Mouse (Mus musculus) MN1 (cell line): ENCODE data around the gene Ddx5.

Experiments used
- DNase-seq: peaks from one replicate; pipeline ENCODE4 v3.0.0-alpha.2; 2016; ENCODE audit warnings: low spot score

Gene Ddx5

GRCm38 (mm10) chr11:106788026-106788774 lies 785 bp downstream of the Ddx5 start:
- peak; percentile 97 for DNase-seq

- peak; percentile 87 for DNase-seq
Observed at GRCm38 (mm10) chr11:106787131-106788025, 1.6 kb downstream of the Ddx5 start.

- DNase-seq: peak; percentile 18
Observed at GRCm38 (mm10) chr11:106785043-106785442, 3.9 kb downstream of the Ddx5 start.

- DNase-seq: peak; percentile 19
Observed at GRCm38 (mm10) chr11:106784476-106784875, 4.5 kb downstream of the Ddx5 start.

- DNase-seq: peak; percentile 49
Observed at GRCm38 (mm10) chr11:106782841-106783764, 5.9 kb downstream of the Ddx5 start.

GRCm38 (mm10) chr11:106782271-106782670 lies 6.7 kb downstream of the Ddx5 start:
- DNase-seq: peak; percentile 21

GRCm38 (mm10) chr11:106780590-106781220 lies 8.3 kb downstream of the Ddx5 start:
- DNase-seq: peak; percentile 30

- no peak for DNase-seq
Observed at GRCm38 (mm10) chr11:106780089-106780425, 8.9 kb downstream of the Ddx5 start.

GRCm38 (mm10) chr11:106779388-106780088 lies 9.4 kb downstream of the Ddx5 start, which contains the start of gene Polg2:
Gene Polg2 (minus strand): TSS chr11:106779537.
- peak; percentile 92 for DNase-seq

GRCm38 (mm10) chr11:106778589-106779387 lies 10.2 kb downstream of the Ddx5 start:
- no peak for DNase-seq

- DNase-seq: no peak
Observed at GRCm38 (mm10) chr11:106778132-106778531, 10.9 kb downstream of the Ddx5 start.

GRCm38 (mm10) chr11:106777395-106777794 lies 11.6 kb downstream of the Ddx5 start:
- DNase-seq: peak; percentile 12

- DNase-seq: no peak
Observed at GRCm38 (mm10) chr11:106776960-106777359, 12.0 kb downstream of the Ddx5 start.

- DNase-seq: no peak
Observed at GRCm38 (mm10) chr11:106773061-106773460, 15.9 kb downstream of the Ddx5 start.

- no peak for DNase-seq
Observed at GRCm38 (mm10) chr11:106770195-106770974, 18.6 kb downstream of the Ddx5 start.

GRCm38 (mm10) chr11:106767516-106767915 lies 21.5 kb downstream of the Ddx5 start:
- DNase-seq: no peak

GRCm38 (mm10) chr11:106766611-106767162 lies 22.3 kb downstream of the Ddx5 start:
- no peak for DNase-seq

- DNase-seq: no peak
Observed at GRCm38 (mm10) chr11:106762800-106763185, 26.2 kb downstream of the Ddx5 start.
